Mouse (Mus musculus): ENCODE measurements around the gene Gata2. TPM values are rescaled to one million over a fixed set of nuclear protein-coding genes. Genes with fewer than 3 reads are reported as not detected.
A peak's percentile ranks its signal among the peaks of the same experiment; 100 is the strongest.

Gata2 gene
- polyA plus RNA-seq, 1 experiment from 2014 or later, result 8.7 TPM

DNA sequence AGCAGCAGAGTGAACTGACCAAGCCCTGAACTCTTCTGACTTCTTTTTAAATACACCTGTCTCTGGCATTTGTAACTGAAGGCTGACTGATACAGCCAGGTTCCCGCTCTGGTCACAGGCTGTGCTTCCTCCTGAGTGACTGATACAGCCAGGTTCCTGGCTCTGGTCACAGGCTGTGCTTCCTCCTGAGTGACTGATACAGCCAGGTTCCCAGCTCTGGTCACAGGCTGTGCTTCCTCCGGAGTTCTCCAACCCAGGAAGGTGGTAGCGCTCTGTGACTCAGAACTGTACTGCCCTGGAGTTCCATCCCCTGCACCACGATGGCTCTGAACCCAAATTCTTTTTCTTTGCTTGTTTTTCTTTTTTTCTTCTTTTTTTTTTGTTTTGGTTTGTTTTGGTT, 9.0 kb upstream of the Gata2 start:
- Histone ChIP-seq H3K4me3 (replicated peaks) (no peak overlapping the region), H3K36me3 (no peaks in the 10 kb centered on the region), H3K27ac (no peak overlapping the region), H3K4me1 (replicated peaks) (peaks cover 6% of the 10 kb centered on the region), H3K27me3 (replicated peaks) (peaks cover 26% of the 10 kb centered on the region), H3K9me3 (no peaks in the 10 kb centered on the region), H3K9ac (no peak overlapping the region), H3K4me2 (replicated peaks) (no peak overlapping the region)
- no peak for ATAC-seq
- 69% methylated on average over 4 of the region's 4 CpGs for WGBS

- H3K4me2 ChIP-seq (replicated peaks), result no peak overlapping the region
- peaks cover 18% of the 10 kb centered on the region for H3K4me1 ChIP-seq (replicated peaks)
- no peaks in the 10 kb centered on the region for H3K36me3 ChIP-seq
- WGBS, result 82% methylated on average over 6 of the region's 6 CpGs
- no peaks in the 10 kb centered on the region for H3K9me3 ChIP-seq
- peaks cover 60% of the 10 kb centered on the region for H3K27me3 ChIP-seq (replicated peaks)
- H3K27ac ChIP-seq, result no peak overlapping the region
- ATAC-seq, result no peak
- no peak overlapping the region for H3K4me3 ChIP-seq (replicated peaks)
- H3K9ac ChIP-seq, result no peak overlapping the region
These were observed 5.5 kb upstream of the Gata2 start for GRCm38 (mm10) chr6:88188148-88188547.

GRCm38 (mm10) chr6:88189312-88190042, 4.2 kb upstream of the Gata2 start:
- Histone ChIP-seq H3K36me3 (no peaks in the 10 kb centered on the region), H3K4me3 (replicated peaks) (peak overlapping the region; percentile 48), H3K4me2 (replicated peaks) (peak overlapping the region; percentile 84), H3K4me1 (replicated peaks) (peaks cover 28% of the 10 kb centered on the region), H3K9ac (peak overlapping the region; percentile 41; the same call in 1 of the 2 replicates), H3K9me3 (no peaks in the 10 kb centered on the region), H3K27me3 (replicated peaks) (peaks cover 74% of the 10 kb centered on the region), H3K27ac (no peak overlapping the region)
- 1% methylated on average over 56 of the region's 56 CpGs for WGBS
- peak; percentile 87 for ATAC-seq

DNA sequence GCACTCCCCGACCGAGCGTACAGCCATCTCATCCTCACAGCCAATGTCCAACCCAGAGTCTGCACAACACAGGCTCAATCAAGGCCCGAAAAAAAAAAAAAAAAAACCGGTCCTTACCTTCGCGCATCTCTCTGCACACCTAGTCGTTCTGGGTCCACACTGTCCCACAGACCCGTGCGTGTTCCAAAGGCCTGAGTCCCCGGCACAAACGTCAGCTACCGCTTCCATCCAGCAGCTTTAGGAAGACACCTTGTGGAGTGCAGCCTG, 3.7 kb upstream of the Gata2 start:
- ATAC-seq, result no peak
- H3K4me2 ChIP-seq (replicated peaks), result peak overlapping the region; percentile 84
- peak overlapping the region; percentile 41; the same call in 1 of the 2 replicates for H3K9ac ChIP-seq
- H3K9me3 ChIP-seq, result no peaks in the 10 kb centered on the region
- H3K27me3 ChIP-seq (replicated peaks), result peaks cover 79% of the 10 kb centered on the region
- peaks cover 28% of the 10 kb centered on the region for H3K4me1 ChIP-seq (replicated peaks)
- H3K36me3 ChIP-seq, result no peaks in the 10 kb centered on the region
- 3% methylated on average over 13 of the region's 13 CpGs for WGBS
- H3K4me3 ChIP-seq (replicated peaks), result peak overlapping the region; percentile 48
- H3K27ac ChIP-seq, result no peak overlapping the region

- no peak overlapping the region for H3K9ac ChIP-seq
- no peak overlapping the region for H3K27ac ChIP-seq
- no peaks in the 10 kb centered on the region for H3K36me3 ChIP-seq
- peaks cover 84% of the 10 kb centered on the region for H3K27me3 ChIP-seq (replicated peaks)
- peak; percentile 3; the same call in 1 of the 2 replicates for ATAC-seq
- H3K9me3 ChIP-seq, result no peaks in the 10 kb centered on the region
- peak overlapping the region; percentile 48; the same call in 1 of the 2 replicates for H3K4me3 ChIP-seq (replicated peaks)
- 5% methylated on average over 49 of the region's 49 CpGs for WGBS
- H3K4me1 ChIP-seq (replicated peaks), result peaks cover 28% of the 10 kb centered on the region
- H3K4me2 ChIP-seq (replicated peaks), result peak overlapping the region; percentile 84
These were observed 3.2 kb upstream of the Gata2 start for GRCm38 (mm10) chr6:88190310-88191023.

- H3K4me1 ChIP-seq (replicated peaks), result peaks cover 28% of the 10 kb centered on the region
- no peak overlapping the region for H3K4me2 ChIP-seq (replicated peaks)
- peaks cover 89% of the 10 kb centered on the region for H3K27me3 ChIP-seq (replicated peaks)
- ATAC-seq, result no peak
- no peak overlapping the region for H3K27ac ChIP-seq
- WGBS, result 33% methylated on average over 6 of the region's 6 CpGs
- H3K9me3 ChIP-seq, result no peaks in the 10 kb centered on the region
- H3K36me3 ChIP-seq, result no peaks in the 10 kb centered on the region
- no peak overlapping the region for H3K9ac ChIP-seq
- H3K4me3 ChIP-seq (replicated peaks), result no peak overlapping the region
These were observed 2.7 kb upstream of the Gata2 start for GRCm38 (mm10) chr6:88191024-88191365.

DNA sequence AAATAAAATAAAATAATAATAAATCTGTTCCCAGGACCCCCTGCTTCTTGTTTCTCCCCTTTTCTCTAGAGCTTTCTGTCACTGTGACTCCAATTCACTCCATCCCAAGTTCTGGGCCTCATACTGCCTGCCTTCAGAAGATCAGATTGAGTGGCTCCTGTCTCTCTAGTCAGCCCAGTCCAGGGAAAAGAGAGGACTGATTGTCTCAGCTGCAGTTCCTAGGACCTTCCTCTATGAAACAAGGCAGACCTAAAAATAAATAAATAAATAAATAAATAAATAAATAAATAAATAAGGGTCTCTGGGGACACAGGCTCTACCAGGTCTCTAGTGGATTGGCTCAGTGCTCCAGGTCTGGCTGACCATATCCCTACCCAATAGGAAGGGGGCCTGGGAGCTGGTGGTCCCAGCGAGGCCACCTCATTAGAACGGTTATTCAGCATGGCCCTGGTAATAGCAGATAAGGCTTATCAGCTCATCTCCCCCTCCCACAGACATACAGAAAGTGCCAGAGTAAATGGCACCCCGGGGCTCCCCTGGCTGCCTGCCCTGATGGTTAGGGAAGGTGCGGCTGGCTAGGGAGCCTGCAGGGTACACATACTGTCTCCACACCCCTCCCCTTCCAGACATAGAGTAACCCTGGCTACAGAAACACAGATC, 2.1 kb upstream of the Gata2 start:
- no peaks in the 10 kb centered on the region for H3K36me3 ChIP-seq
- no peak overlapping the region for H3K4me2 ChIP-seq (replicated peaks)
- H3K27ac ChIP-seq, result no peak overlapping the region
- WGBS, result 33% methylated on average over 4 of the region's 4 CpGs
- no peak overlapping the region for H3K4me3 ChIP-seq (replicated peaks)
- peaks cover 94% of the 10 kb centered on the region for H3K27me3 ChIP-seq (replicated peaks)
- ATAC-seq, result no peak
- H3K9me3 ChIP-seq, result no peaks in the 10 kb centered on the region
- H3K9ac ChIP-seq, result no peak overlapping the region
- H3K4me1 ChIP-seq (replicated peaks), result peaks cover 28% of the 10 kb centered on the region

DNA sequence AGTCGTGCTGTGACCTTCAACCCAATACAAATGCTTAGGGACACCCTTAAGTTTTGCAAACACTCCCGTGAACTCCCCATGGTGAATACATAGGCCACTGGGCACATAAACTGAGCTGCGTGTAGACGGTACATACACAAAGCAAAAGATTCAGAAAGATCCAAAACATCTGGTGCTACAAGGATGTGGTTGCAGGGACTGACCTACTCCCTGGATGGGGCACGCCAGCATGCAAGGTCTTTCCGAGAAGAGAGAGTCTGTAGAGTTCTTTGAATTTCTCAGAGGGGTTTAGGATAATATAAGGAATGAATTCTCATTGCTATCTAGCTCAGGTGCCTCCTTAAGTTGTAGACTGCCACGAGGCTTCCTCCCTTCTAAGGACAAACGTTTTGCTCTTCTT, 935 bp upstream of the Gata2 start:
- Histone ChIP-seq H3K4me3 (replicated peaks) (no peak overlapping the region), H3K4me1 (replicated peaks) (peaks cover 39% of the 10 kb centered on the region), H3K27me3 (replicated peaks) (peaks cover 100% of the 10 kb centered on the region), H3K4me2 (replicated peaks) (no peak overlapping the region), H3K27ac (no peak overlapping the region), H3K9ac (no peak overlapping the region), H3K36me3 (no peaks in the 10 kb centered on the region), H3K9me3 (no peaks in the 10 kb centered on the region)
- ATAC-seq, result no peak
- WGBS, result 25% methylated on average over 8 of the region's 8 CpGs

GRCm38 (mm10) chr6:88194053-88194977, 624 bp downstream of the Gata2 start:
- 2% methylated on average over 58 of the region's 58 CpGs for WGBS
- H3K9ac ChIP-seq, result peak overlapping the region; percentile 31; the same call in 1 of the 2 replicates
- H3K27ac ChIP-seq, result no peak overlapping the region
- peaks cover 50% of the 10 kb centered on the region for H3K4me1 ChIP-seq (replicated peaks)
- peak overlapping the region; percentile 77 for H3K4me2 ChIP-seq (replicated peaks)
- H3K36me3 ChIP-seq, result no peaks in the 10 kb centered on the region
- no peaks in the 10 kb centered on the region for H3K9me3 ChIP-seq
- peak overlapping the region; percentile 36 for H3K4me3 ChIP-seq (replicated peaks)
- ATAC-seq, result no peak
- peaks cover 100% of the 10 kb centered on the region for H3K27me3 ChIP-seq (replicated peaks)

DNA sequence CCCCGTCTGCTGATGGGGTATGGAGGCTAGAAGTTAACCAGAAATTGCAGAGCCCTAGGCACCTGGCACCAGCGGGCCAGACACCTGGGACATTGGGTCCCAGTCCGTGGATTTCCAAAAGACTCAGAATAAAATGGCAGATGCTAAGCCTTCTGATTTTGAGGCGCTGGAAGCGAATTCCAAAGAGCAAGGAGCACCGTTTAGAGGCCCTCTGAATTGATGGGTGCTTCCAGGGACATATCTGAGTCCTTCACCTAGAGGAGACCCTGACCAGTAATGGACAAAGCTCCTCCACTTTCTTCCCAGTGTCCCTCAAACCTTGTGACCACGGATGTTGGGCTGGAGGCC, 1.3 kb downstream of the Gata2 start:
- Histone ChIP-seq H3K4me1 (replicated peaks) (peaks cover 51% of the 10 kb centered on the region), H3K4me3 (replicated peaks) (no peak overlapping the region)
- WGBS, result 12% methylated on average over 7 of the region's 7 CpGs

GRCm38 (mm10) chr6:88196054-88196732, 2.5 kb downstream of the Gata2 start:
- peak overlapping the region; percentile 41 for H3K4me3 ChIP-seq (replicated peaks)
- H3K4me1 ChIP-seq (replicated peaks), result peaks cover 41% of the 10 kb centered on the region
- H3K36me3 ChIP-seq, result no peaks in the 10 kb centered on the region
- H3K9me3 ChIP-seq, result no peaks in the 10 kb centered on the region
- WGBS, result 5% methylated on average over 33 of the region's 33 CpGs
- H3K27me3 ChIP-seq (replicated peaks), result peaks cover 100% of the 10 kb centered on the region
- H3K9ac ChIP-seq, result peak overlapping the region; percentile 14; the same call in 1 of the 2 replicates
- no peak for ATAC-seq
- no peak overlapping the region for H3K27ac ChIP-seq
- peak overlapping the region; percentile 80 for H3K4me2 ChIP-seq (replicated peaks)

More for the DNA sequence above, 1.3 kb downstream of the Gata2 start:
- H3K36me3 ChIP-seq, result no peaks in the 10 kb centered on the region
- no peak overlapping the region for H3K9ac ChIP-seq
- ATAC-seq, result no peak
- peaks cover 100% of the 10 kb centered on the region for H3K27me3 ChIP-seq (replicated peaks)
- H3K9me3 ChIP-seq, result no peaks in the 10 kb centered on the region
- no peak overlapping the region for H3K4me2 ChIP-seq (replicated peaks)
- H3K27ac ChIP-seq, result no peak overlapping the region

All from intestine, embryonic 15.5 days (tissue).